Mouse (Mus musculus) small intestine, adult 2 months (tissue): ENCODE results near the gene Srebf1. TPM values are rescaled to one million over a fixed set of nuclear protein-coding genes. Genes with fewer than 3 reads are reported as not detected.

Source experiments
- H3K27ac ChIP-seq: fragments of 200-500 bp; 2 replicates; pipeline ENCODE4 v1.5.1; 2012; ENCODE audit warnings: low read depth, low read length, control low read depth, inconsistent platforms; ENCODE audit not compliant: insufficient read depth
- H3K27me3 ChIP-seq: fragments of 200-500 bp; 2 replicates; pipeline ENCODE4 v1.6.1; 2012; ENCODE audit warnings: mild to moderate bottlenecking, moderate library complexity, low read length, inconsistent platforms; ENCODE audit not compliant: control insufficient read depth, insufficient read depth
- H3K36me3 ChIP-seq: fragments of 200-500 bp; 2 replicates; pipeline ENCODE4 v1.6.1; 2012; ENCODE audit warnings: mild to moderate bottlenecking, low read length, control low read depth, inconsistent platforms; ENCODE audit not compliant: control insufficient read depth, insufficient read depth
- H3K4me1 ChIP-seq: fragments of 200-500 bp; 2 replicates; pipeline ENCODE4 v1.6.1; 2012; ENCODE audit warnings: low read length, inconsistent platforms, mixed read lengths; ENCODE audit not compliant: control insufficient read depth, insufficient read depth, insufficient read length
- H3K4me3 ChIP-seq: fragments of 200-500 bp; 2 replicates; pipeline ENCODE4 v1.5.1; 2012; ENCODE audit warnings: low read depth, mild to moderate bottlenecking, control low read depth, inconsistent platforms, low read length, moderate library complexity
- CTCF ChIP-seq: fragments of 200-500 bp; IDR thresholded peaks from 2 replicates; pipeline ENCODE4 v1.5.1; 2012; ENCODE audit warnings: low read depth, mild to moderate bottlenecking, control low read depth, inconsistent platforms, low read length, moderate library complexity, mixed read lengths; ENCODE audit not compliant: insufficient replicate concordance, insufficient read length; ENCODE audit errors: extremely low read depth
- POLR2A ChIP-seq: fragments of 200-500 bp; IDR thresholded peaks from 2 replicates; pipeline ENCODE4 v1.6.1; 2012; ENCODE audit warnings: low read depth, mild to moderate bottlenecking, control low read depth, inconsistent platforms, low read length, moderate library complexity
- whole genome bisulfite sequencing: fragments of 180-500 bp; shearing (Covaris S2); methylation state at CpG from one replicate; pipeline ENCODE4 v1.1.7; 2018; 5-methylcytosine and 5-hydroxymethylcytosine counted together
- polyA plus RNA-seq: library from polyadenylated mRNA; depleted of rRNA; stranded (reverse); fragments of >200 nt; gene quantifications from 2 replicates; pipeline ENCODE4 v1.2.3, GENCODE M21; 2012

Srebf1 gene
- polyA plus RNA-seq, 1 experiment = 154 TPM

DNA sequence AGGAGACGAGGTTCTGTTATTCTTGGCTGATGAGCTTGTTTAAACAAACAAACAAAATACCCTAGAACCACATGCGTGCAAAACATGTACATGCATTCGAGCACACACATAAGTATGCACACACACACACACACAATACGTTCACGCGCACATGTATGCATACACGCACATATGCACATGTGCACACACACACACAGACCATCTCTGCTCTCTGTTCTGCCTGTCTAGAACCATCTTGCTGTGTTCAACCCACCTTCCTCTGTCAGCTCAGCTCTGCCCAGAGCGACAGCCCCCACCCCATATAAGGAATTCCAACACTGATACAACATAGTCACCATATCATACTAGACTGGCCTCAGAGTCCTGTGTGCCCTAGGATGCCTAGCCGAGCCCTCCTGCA lies 34.3 kb upstream of the Srebf1 start:
- H3K4me3 ChIP-seq = no peak overlapping the region
- H3K36me3 ChIP-seq = peaks cover 52% of the 10 kb centered on the region
- no peak overlapping the region for H3K27ac ChIP-seq
- 86% methylated on average over 9 of the region's 9 CpGs for WGBS
- TF ChIP-seq POLR2A (no peak), CTCF (no peak)
- H3K27me3 ChIP-seq = no peaks in the 10 kb centered on the region
- no peaks in the 10 kb centered on the region for H3K4me1 ChIP-seq

DNA sequence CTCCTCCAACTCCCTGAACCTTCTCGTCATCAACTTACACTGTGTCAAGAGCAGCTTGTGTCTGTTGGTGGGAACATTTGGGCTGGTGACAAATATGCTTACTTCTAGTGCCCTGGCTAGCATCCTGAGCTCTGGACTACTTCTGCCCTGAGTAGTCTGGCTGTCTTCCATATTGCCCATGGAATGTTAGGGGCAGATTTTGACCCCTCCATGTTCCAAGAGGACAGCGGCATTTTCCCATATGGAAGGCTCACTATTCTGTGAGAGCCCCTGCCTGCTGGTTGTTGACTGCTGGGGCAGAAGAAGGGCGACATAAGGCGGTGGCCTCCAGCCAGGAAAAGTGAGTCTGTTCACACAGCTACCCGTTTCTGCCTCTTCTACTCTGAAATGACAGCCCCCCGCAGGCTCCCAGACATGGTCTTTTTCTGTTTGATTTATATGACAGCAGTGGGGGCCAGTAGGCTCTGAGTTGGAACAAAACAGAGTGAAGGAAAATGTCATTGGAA lies 33.8 kb upstream of the Srebf1 start:
- Histone ChIP-seq H3K27ac (no peak overlapping the region), H3K27me3 (no peaks in the 10 kb centered on the region), H3K4me3 (no peak overlapping the region), H3K36me3 (peaks cover 52% of the 10 kb centered on the region), H3K4me1 (no peaks in the 10 kb centered on the region)
- WGBS = 79% methylated on average over 6 of the region's 6 CpGs
- no peak for TF ChIP-seq POLR2A
- TF ChIP-seq CTCF = no peak

DNA sequence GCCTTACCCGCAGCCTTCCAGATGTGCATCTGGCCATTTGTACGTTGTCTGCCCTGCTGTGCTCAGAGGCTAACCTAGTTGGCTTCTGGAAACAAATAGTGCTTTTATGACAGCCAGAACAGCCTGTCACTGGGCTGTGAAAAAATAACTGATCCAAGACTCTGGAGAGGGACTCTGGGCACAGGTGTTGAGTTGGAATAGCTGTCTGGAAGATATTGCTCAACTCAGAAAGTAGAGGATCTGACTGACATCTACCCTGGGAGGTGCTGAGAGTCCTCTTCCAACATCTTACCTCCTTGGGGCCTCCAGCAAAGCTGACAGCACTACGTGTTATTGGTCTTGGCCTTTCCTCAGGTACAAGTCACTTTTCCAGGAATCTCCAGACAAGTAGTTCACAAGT lies 33.3 kb upstream of the Srebf1 start:
- no peak for TF ChIP-seq CTCF
- TF ChIP-seq POLR2A = no peak
- H3K36me3 ChIP-seq = peaks cover 49% of the 10 kb centered on the region
- no peaks in the 10 kb centered on the region for H3K4me1 ChIP-seq
- 85% methylated on average over 3 of the region's 3 CpGs for WGBS
- no peaks in the 10 kb centered on the region for H3K27me3 ChIP-seq
- no peak overlapping the region for H3K27ac ChIP-seq
- no peak overlapping the region for H3K4me3 ChIP-seq

DNA sequence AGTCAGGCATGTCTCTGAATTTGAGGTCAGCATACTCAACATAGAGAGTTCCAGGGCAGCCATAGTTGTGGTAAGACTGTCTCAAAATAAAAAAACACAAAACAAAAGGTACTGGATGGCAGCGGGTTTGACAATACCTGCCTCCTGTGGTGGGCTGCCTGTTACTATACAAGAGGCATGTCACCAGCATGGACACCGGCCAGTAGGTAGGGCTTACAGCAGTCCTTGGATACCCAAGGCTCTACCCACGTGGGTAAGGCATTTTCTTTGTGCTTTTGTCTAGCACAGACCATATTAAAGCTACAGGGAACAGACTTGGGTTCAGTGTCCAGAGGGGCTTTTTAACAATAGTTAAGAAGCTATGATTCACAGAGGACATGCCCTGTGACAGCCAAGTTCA lies 32.8 kb upstream of the Srebf1 start:
- H3K4me3 ChIP-seq = no peak overlapping the region
- WGBS = 92% methylated on average over 3 of the region's 3 CpGs
- TF ChIP-seq CTCF (no peak), POLR2A (no peak)
- H3K36me3 ChIP-seq = peaks cover 50% of the 10 kb centered on the region
- no peak overlapping the region for H3K27ac ChIP-seq
- H3K4me1 ChIP-seq = no peaks in the 10 kb centered on the region
- no peaks in the 10 kb centered on the region for H3K27me3 ChIP-seq

DNA sequence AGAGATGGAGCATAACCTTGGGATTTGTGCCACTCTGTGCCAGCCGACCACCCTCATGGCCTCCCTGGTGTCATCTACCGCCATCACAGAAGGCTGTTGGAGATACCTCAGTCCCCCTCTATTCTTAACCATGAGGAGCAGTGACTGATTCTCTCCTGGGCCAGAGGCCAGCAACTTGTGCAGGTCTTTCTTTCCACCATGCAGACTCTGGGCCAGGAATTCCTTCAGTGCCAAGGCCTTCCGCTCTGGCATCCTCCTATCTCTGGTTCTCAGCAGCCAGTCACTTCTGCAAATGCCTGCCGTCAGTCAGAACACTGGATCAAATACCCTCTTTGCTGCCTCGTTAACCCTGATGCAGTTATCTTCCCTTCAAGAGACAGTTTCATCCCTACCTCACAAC lies 31.9 kb upstream of the Srebf1 start:
- no peak for TF ChIP-seq CTCF
- no peak for TF ChIP-seq POLR2A
- H3K36me3 ChIP-seq = peaks cover 50% of the 10 kb centered on the region
- no peak overlapping the region for H3K27ac ChIP-seq
- H3K4me3 ChIP-seq = no peak overlapping the region
- no peaks in the 10 kb centered on the region for H3K4me1 ChIP-seq
- H3K27me3 ChIP-seq = no peaks in the 10 kb centered on the region
- 93% methylated on average over 5 of the region's 5 CpGs for WGBS

DNA sequence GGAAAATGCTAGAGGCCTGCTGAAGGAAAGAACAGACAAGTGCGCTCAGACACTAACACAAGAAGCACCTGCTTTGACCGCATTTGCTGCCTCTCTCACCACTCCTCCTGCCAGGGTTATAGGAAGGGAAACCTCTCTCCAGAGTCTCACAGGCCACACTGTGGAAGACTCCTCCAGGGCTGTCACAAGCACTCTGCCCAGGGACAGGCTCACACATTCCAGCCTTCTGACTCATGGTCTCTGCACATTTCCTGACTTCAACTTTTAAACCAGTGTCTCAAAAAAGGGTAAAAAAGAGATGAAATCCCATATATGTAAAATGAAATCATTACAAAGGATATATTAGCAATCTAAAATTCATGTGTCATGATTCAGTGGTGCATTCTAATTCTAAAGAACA lies 31.2 kb upstream of the Srebf1 start:
- Histone ChIP-seq H3K36me3 (peaks cover 44% of the 10 kb centered on the region), H3K27ac (no peak overlapping the region), H3K4me1 (no peaks in the 10 kb centered on the region), H3K27me3 (no peaks in the 10 kb centered on the region), H3K4me3 (no peak overlapping the region)
- 88% methylated on average over 2 of the region's 2 CpGs for WGBS
- TF ChIP-seq CTCF (no peak), POLR2A (no peak)

DNA sequence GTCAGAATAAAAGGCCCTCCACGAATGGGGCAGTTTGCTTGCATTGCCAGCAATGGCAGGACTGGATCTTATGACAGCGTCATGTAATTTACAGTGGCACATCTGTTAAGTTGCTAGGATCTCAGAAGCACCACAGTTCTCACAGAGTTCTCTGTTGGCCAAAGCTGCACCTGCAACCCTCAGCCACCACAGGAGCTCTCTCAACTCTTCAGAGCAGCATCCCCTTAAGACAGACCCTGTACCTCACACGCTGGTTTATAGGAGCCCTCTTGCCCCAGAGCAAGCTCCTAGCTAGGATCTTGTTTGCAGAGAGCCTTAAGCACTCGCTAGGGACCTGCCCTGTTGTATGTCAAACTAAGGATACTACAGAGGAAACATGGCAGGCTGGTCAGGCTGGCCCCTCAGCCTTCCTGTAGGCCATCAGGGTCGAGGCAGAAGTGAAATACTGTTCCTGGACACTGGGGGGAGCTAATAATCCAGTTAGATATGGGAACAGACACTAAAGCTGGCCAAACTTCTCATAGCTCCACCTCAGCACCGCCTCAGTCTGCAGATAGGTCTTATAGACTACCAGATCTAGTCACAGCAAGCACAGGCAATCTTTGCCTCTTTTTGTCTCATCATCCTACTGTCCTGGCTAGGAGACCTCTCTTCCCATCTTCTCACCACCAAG lies 28.7 kb upstream of the Srebf1 start:
- Histone ChIP-seq H3K27ac (no peak overlapping the region), H3K4me3 (no peak overlapping the region), H3K27me3 (no peaks in the 10 kb centered on the region), H3K4me1 (0 out of 2 replicates have a peak, but pooled peaks cover under 1% of the 10 kb centered on the region), H3K36me3 (peaks cover 30% of the 10 kb centered on the region)
- TF ChIP-seq POLR2A = no peak
- no peak for TF ChIP-seq CTCF
- 60% methylated on average over 6 of the region's 6 CpGs for WGBS
